25 mouse cellular contexts compared by ENCODE assay signal in the genomic region with DNA sequence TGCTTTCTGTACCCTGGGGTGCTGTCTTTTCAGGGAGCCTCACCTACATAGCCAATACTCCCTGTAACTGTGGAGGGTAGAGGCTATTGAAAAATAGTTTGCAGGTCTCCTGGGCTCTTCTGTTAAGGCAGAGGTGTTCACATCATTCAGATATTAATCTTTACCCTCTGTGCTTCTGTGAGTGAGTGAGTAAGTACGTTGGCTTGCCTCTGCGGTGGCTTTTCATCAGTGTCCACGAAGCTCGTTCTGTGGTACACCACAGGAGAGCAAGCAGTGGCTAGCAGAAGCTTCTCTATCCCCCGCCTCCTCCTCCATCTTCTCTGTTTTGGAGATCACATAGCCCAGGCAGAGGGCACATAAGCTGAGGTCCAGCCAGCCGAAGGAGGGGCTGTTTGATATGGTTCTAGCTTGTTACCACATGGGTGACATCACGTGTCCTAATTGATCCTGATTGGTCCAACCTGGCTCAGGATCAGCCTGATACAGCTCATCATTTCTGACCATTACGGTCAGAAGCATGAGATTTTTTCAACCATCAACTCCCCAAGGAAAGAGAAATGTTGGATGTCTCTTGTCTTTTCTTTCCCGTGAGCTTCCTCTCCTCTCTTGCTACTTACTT.
DNase-seq lines count a peak whose midpoint lies in the region; ATAC-seq lines count a peak whose summit lies in the region.
"Had no signal": no experiment of that assay in that cellular context is flagged by ENCODE, and none has a peak within 500 bp of the region (broad histone marks: within the 10 kb centered on the region; RNA-seq: fewer than 3 reads in every experiment).

No protein-coding gene starts in this region.

- WGBS in hindbrain, embryonic 10.5 days = 79% methylated on average over 9 of the region's 9 CpGs
- 69% methylated on average over 9 of the region's 9 CpGs for WGBS in hindbrain, embryonic 14.5 days
- WGBS in neural tube, embryonic 15.5 days = 76% methylated on average over 9 of the region's 9 CpGs
- 78% methylated on average over 9 of the region's 9 CpGs for WGBS in kidney, embryonic 15.5 days

- no peak overlapping the region for H3K4me2 ChIP-seq in hindbrain, embryonic 14.5 days (replicated peaks)
- H3K4me2 ChIP-seq in neural tube, embryonic 15.5 days = no peak overlapping the region
- H3K4me2 ChIP-seq in kidney, embryonic 15.5 days = no peak overlapping the region
- H3K4me2 ChIP-seq: embryonic facial prominence, embryonic 12.5 days; heart, embryonic 12.5 days; intestine, embryonic 15.5 days; liver, embryonic 12.5 days had no signal

- no peak overlapping the region for H3K9ac ChIP-seq in hindbrain, embryonic 14.5 days
- H3K9ac ChIP-seq in neural tube, embryonic 15.5 days (replicated peaks) = no peak overlapping the region
- no peak overlapping the region for H3K9ac ChIP-seq in kidney, embryonic 15.5 days
- H3K9ac ChIP-seq: embryonic facial prominence, embryonic 12.5 days; heart, embryonic 12.5 days; intestine, embryonic 15.5 days; liver, embryonic 12.5 days; liver, postnatal 0 days had no signal

- H3K27ac ChIP-seq in hindbrain, embryonic 10.5 days = peak overlapping the region; percentile 86
- no peak overlapping the region for H3K27ac ChIP-seq in hindbrain, embryonic 14.5 days
- no peak overlapping the region for H3K27ac ChIP-seq in neural tube, embryonic 15.5 days (replicated peaks)
- H3K27ac ChIP-seq in kidney, embryonic 15.5 days = no peak overlapping the region
- H3K27ac ChIP-seq: embryonic facial prominence, embryonic 12.5 days; intestine, embryonic 15.5 days; kidney, postnatal 0 days; liver, embryonic 12.5 days had no signal

- DNase-seq in hindbrain, embryonic 10.5 days (ENCODE audit: low spot score) = no peak
- no peak for DNase-seq in hindbrain, embryonic 14.5 days (ENCODE audit: low spot score)
- peak; percentile 12 for DNase-seq in neural tube, embryonic 10.5 days (ENCODE audit: extremely low spot score, low spot score)
- DNase-seq in cerebellum, adult 8-10 months = no peak
- DNase-seq: adrenal gland, postnatal 36 days; B cell, adult 2 months; cerebellum, adult 2 months; cerebellum, postnatal 25 days; gastrocnemius, postnatal 14 days; heart, adult 18-20 months; heart, postnatal 4 days; kidney, adult 2 months; kidney, postnatal 4 days; liver, postnatal 0 days; lung, postnatal 4 days; right cerebral cortex, postnatal 14 days had no signal

- no peaks in the 10 kb centered on the region for H3K36me3 ChIP-seq in hindbrain, embryonic 10.5 days
- no peaks in the 10 kb centered on the region for H3K36me3 ChIP-seq in hindbrain, embryonic 14.5 days (replicated peaks; ENCODE audit: control insufficient read depth, insufficient read depth)
- no peaks in the 10 kb centered on the region for H3K36me3 ChIP-seq in neural tube, embryonic 15.5 days
- H3K36me3 ChIP-seq in kidney, embryonic 15.5 days = no peaks in the 10 kb centered on the region
- H3K36me3 ChIP-seq: embryonic facial prominence, embryonic 12.5 days; heart, embryonic 12.5 days; intestine, embryonic 15.5 days; liver, embryonic 12.5 days had no signal

- H3K4me1 ChIP-seq in hindbrain, embryonic 10.5 days (replicated peaks) = peaks cover 80% of the 10 kb centered on the region
- H3K4me1 ChIP-seq in hindbrain, embryonic 14.5 days (replicated peaks; ENCODE audit: control insufficient read depth, insufficient read depth, low read length) = peaks cover 21% of the 10 kb centered on the region
- peaks cover 17% of the 10 kb centered on the region for H3K4me1 ChIP-seq in neural tube, embryonic 15.5 days
- H3K4me1 ChIP-seq in kidney, embryonic 15.5 days = peaks cover 26% of the 10 kb centered on the region

- H3K9me3 ChIP-seq in hindbrain, embryonic 10.5 days = no peaks in the 10 kb centered on the region
- no peaks in the 10 kb centered on the region for H3K9me3 ChIP-seq in hindbrain, embryonic 14.5 days (ENCODE audit: control insufficient read depth, low read length)
- H3K9me3 ChIP-seq in neural tube, embryonic 15.5 days (replicated peaks) = no peaks in the 10 kb centered on the region
- no peaks in the 10 kb centered on the region; the same call in 1 of the 2 replicates for H3K9me3 ChIP-seq in kidney, embryonic 15.5 days (replicated peaks)
- H3K9me3 ChIP-seq: embryonic facial prominence, embryonic 12.5 days; heart, embryonic 12.5 days; intestine, embryonic 15.5 days; liver, embryonic 12.5 days had no signal

- no peak for ATAC-seq in hindbrain, embryonic 14.5 days (ENCODE audit: low FRiP score)
- ATAC-seq in neural tube, embryonic 15.5 days (ENCODE audit: low FRiP score) = no peak
- peak; percentile 19; the same call in 1 of the 2 replicates for ATAC-seq in megakaryocyte, adult 5-6 weeks (ENCODE audit: poor library complexity, severe bottlenecking)
- no peak for ATAC-seq in kidney, embryonic 15.5 days (replicated peaks; ENCODE audit: low FRiP score)
- ATAC-seq: hindbrain, postnatal 0 days; intestine, embryonic 15.5 days; liver, embryonic 12.5 days; liver, postnatal 0 days had no signal

- H3K4me3 ChIP-seq in hindbrain, embryonic 10.5 days = no peak overlapping the region
- H3K4me3 ChIP-seq in hindbrain, embryonic 14.5 days (replicated peaks; ENCODE audit: low read length) = no peak overlapping the region
- H3K4me3 ChIP-seq in neural tube, embryonic 15.5 days (replicated peaks) = no peak overlapping the region
- H3K4me3 ChIP-seq in kidney, embryonic 15.5 days (replicated peaks) = no peak overlapping the region
- H3K4me3 ChIP-seq: embryonic facial prominence, embryonic 12.5 days; heart, embryonic 12.5 days; intestine, embryonic 15.5 days; liver, embryonic 12.5 days had no signal

- H3K27me3 ChIP-seq in hindbrain, embryonic 10.5 days (ENCODE audit: insufficient read depth, poor library complexity, severe bottlenecking) = no peaks in the 10 kb centered on the region
- H3K27me3 ChIP-seq in hindbrain, embryonic 14.5 days (ENCODE audit: control insufficient read depth, insufficient read depth, low read length) = no peaks in the 10 kb centered on the region
- H3K27me3 ChIP-seq in neural tube, embryonic 15.5 days (replicated peaks) = no peaks in the 10 kb centered on the region
- peaks cover 4% of the 10 kb centered on the region; the same call in 1 of the 2 replicates for H3K27me3 ChIP-seq in kidney, embryonic 15.5 days
- H3K27me3 ChIP-seq: embryonic facial prominence, embryonic 12.5 days; heart, embryonic 12.5 days; intestine, embryonic 15.5 days had no signal
